Mouse (Mus musculus) olfactory bulb, adult 2 months (tissue): ENCODE data around the gene Rdm1.

Source experiments
- CTCF ChIP-seq: fragments of 200-500 bp; IDR thresholded peaks from 2 replicates; pipeline ENCODE4 v1.5.1; 2012; ENCODE audit warnings: low read depth, mild to moderate bottlenecking, low read length, moderate library complexity; ENCODE audit not compliant: insufficient read depth
- POLR2A ChIP-seq: fragments of 200-500 bp; IDR thresholded peaks from 2 replicates; pipeline ENCODE4 v1.6.1; 2012; ENCODE audit warnings: mild to moderate bottlenecking, low read depth, low read length, moderate library complexity; ENCODE audit not compliant: insufficient read depth

- TF ChIP-seq POLR2A (no peak), CTCF (no peak)
These were observed 9.8 kb upstream of the Rdm1 start for GRCm38 (mm10) chr11:101616948-101617767.
